Mouse (Mus musculus) heart, embryonic 13.5 days (tissue): ENCODE measurements around the gene Ttc33. TPM values are rescaled to one million over a fixed set of nuclear protein-coding genes. Genes with fewer than 3 reads are reported as not detected.

Source experiments
- ATAC-seq: fragments of 200-750 bp; cut with Nextera tagmentation; 2 replicates; pipeline ENCODE4 v1.8.0; 2017; ENCODE audit warnings: moderate TSS enrichment; ENCODE audit not compliant: insufficient number of reproducible peaks, low FRiP score, low TSS enrichment; ENCODE audit errors: extremely low read depth
- H3K27ac ChIP-seq: fragments of 300-500 bp; sonication (generic); replicated peaks from 2 replicates; pipeline ENCODE4 v1.5.1; 2015; ENCODE audit warnings: moderate library complexity, mild to moderate bottlenecking, inconsistent platforms
- H3K27me3 ChIP-seq: fragments of 300-500 bp; sonication (generic); replicated peaks from 2 replicates; pipeline ENCODE4 v1.6.1; 2015; ENCODE audit warnings: mild to moderate bottlenecking, inconsistent platforms
- H3K36me3 ChIP-seq: fragments of 300-500 bp; sonication (generic); 2 replicates; pipeline ENCODE4 v1.6.1; 2015; ENCODE audit warnings: mild to moderate bottlenecking, inconsistent platforms
- H3K4me1 ChIP-seq: fragments of 300-500 bp; sonication (generic); 2 replicates; pipeline ENCODE4 v1.6.1; 2015; ENCODE audit warnings: inconsistent platforms
- H3K4me2 ChIP-seq: fragments of 300-500 bp; sonication (generic); 2 replicates; pipeline ENCODE4 v1.6.1; 2015; ENCODE audit warnings: inconsistent platforms, mild to moderate bottlenecking, moderate library complexity
- H3K4me3 ChIP-seq: fragments of 300-500 bp; sonication (generic); 2 replicates; pipeline ENCODE4 v1.5.1; 2015; ENCODE audit warnings: moderate library complexity, mild to moderate bottlenecking, inconsistent platforms
- H3K9ac ChIP-seq: fragments of 300-500 bp; sonication (generic); 2 replicates; pipeline ENCODE4 v1.6.1; 2015; ENCODE audit warnings: inconsistent platforms, mild to moderate bottlenecking, moderate library complexity
- H3K9me3 ChIP-seq: fragments of 300-500 bp; sonication (generic); 2 replicates; pipeline ENCODE4 v1.6.1; 2016; ENCODE audit warnings: inconsistent platforms
- WGBS: fragments of 180-500 bp; shearing (Covaris S2); methylation state at CpG from one replicate; pipeline ENCODE4 v1.1.7; 2015; ENCODE audit warnings: mixed read lengths; 5-methylcytosine and 5-hydroxymethylcytosine counted together
- polyA plus RNA-seq: library from polyadenylated mRNA; unstranded; fragments of >200 nt; fragmentation: Nextera tagmentation; extraction: Ambion mirVana; gene quantifications from 2 replicates; pipeline ENCODE4 v1.2.1, GENCODE M21; 2015

Gene Ttc33
- polyA plus RNA-seq, 1 experiment from 2014 or later, result 29.3 TPM

DNA sequence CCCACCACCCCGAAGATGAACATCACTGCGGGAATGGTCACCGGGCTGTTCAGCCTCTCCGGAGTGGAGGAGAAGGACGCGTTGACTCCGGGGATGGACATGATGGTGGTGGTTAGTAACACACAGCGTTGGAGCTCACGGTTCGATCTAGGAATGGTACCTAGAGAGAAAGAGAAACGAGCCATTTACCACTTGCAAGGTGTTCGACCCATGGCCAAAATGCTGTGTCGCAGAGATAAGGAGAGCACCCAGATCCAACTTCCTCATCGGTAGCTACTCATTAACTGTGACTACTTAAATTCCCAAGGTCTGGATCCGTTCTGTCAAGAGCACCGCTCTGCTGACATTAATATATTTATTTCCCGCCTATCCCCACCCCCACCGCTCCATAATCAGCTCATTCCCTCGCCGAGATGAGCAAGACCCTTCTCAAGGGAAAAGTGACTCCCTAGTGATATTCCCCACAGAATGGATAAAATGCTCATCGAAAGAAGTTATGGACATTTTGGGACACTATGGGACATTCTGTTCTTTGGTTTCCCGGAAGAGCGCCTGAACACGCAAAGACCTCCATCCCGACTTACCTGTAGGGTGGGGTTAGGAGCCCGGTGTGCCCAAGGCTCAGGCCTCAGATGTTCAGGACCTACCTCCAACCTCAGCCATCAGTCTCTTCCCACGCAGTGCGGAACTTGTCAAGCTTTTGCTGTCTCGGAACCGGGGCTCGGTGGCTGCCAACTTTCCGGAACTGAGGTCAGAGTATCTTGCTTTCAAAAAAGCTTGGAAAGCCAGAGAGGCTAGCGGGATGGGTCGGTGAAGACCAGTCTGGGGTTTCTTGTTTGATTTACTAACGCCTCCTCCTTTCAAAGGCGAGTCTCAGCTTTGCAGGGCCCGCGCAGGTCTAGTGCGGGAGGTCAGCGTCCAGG is 58.0 kb downstream of the Ttc33 start:
- Histone ChIP-seq H3K27ac (no peak overlapping the region), H3K9me3 (no peaks in the 10 kb centered on the region), H3K4me3 (peak overlapping the region; percentile 75), H3K9ac (peak overlapping the region; percentile 82), H3K4me1 (peaks cover 33% of the 10 kb centered on the region), H3K27me3 (peaks cover 50% of the 10 kb centered on the region), H3K36me3 (no peaks in the 10 kb centered on the region), H3K4me2 (peak overlapping the region; percentile 100)
- ATAC-seq, result no peak; the same call in 1 of the 2 replicates
- WGBS, result 5% methylated on average over 40 of the region's 40 CpGs

DNA sequence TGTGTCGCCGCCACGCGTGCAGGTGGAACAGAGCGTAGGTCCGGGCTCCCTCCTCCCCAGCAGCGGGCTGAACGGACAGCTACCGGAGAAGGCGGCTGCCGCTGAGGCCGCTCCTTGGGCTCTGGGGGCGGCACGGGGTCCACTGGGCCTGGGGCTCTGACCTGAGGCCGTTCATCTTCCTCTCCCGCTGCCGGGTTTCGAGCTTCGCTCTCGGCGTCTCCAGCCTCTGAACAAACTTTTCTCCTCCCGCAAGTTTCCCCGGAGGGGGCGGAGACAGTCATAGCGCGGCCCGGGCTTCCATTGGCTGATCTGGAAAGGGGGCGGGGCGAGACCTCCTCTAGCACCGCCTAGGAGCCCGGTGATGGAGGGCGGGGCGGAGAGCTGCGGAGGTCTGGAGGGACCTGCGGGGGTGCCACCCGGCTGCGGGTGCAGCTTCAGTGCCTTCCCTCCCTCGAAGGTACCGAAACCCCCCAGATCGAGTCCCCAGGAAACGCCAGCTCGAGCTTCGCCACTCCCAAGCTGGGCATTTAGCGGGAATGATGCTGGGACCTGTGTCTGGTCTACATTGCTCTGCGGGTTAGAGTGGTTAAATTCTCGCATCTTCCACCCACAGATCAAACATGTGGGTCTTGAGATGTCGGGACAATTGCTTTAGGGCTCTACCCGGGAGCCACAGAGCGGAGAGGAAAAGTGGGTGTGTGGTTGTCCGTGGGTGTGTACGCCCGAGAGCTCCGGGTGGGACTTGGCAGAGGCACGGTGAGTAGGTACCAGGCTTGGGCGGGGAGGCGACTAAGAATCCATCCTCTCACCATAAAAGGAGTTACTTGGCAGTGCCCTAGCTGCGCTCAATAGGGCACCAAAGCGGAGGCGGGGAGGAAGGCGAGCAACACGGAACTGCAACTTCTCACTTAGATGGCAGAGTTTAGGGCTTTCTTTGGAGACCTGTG is 58.9 kb downstream of the Ttc33 start, which contains the start of gene Ptger4:
Gene Ptger4, minus strand, starts transcription at position 229 of the 947 bp plus-strand sequence.
- H3K36me3 ChIP-seq, result no peaks in the 10 kb centered on the region
- peak; percentile 96 for ATAC-seq
- no peak within 1 kb of the TSS for H3K27ac ChIP-seq
- peaks cover 33% of the 10 kb centered on the region for H3K4me1 ChIP-seq
- peak within 1 kb of the TSS; percentile 75 for H3K4me3 ChIP-seq
- H3K9ac ChIP-seq, result peak within 1 kb of the TSS; percentile 82
- peak within 1 kb of the TSS; percentile 100 for H3K4me2 ChIP-seq
- H3K27me3 ChIP-seq, result peaks cover 50% of the 10 kb centered on the region
- 1% methylated on average over 61 of the region's 61 CpGs for WGBS
- no peaks in the 10 kb centered on the region for H3K9me3 ChIP-seq

DNA sequence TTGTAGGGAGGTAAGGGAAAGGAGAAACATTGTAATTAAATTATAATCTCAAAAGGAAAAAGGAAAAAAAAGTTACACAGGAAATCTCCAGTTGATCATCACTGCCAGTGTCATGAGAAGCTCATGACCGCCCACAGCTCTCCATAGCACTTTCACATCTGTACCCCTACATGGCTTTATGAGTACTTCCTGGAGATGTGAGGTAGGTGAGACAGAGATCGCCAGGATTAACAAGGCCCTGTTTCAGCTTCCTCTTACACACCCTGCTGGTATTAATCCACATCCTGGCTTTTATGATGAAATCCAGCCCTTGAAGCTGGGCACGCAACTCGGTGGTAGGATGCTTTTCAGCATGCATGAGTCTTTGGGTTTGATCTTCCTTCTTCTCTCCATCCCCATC is 64.9 kb downstream of the Ttc33 start:
- H3K4me3 ChIP-seq, result no peak overlapping the region
- no peaks in the 10 kb centered on the region for H3K9me3 ChIP-seq
- no peak overlapping the region for H3K4me2 ChIP-seq
- no peaks in the 10 kb centered on the region for H3K36me3 ChIP-seq
- no peak overlapping the region for H3K9ac ChIP-seq
- H3K27me3 ChIP-seq, result peaks cover 10% of the 10 kb centered on the region
- H3K27ac ChIP-seq, result no peak overlapping the region
- no peak for ATAC-seq
- WGBS, result 77% methylated on average over 4 of the region's 4 CpGs
- H3K4me1 ChIP-seq, result no peaks in the 10 kb centered on the region

DNA sequence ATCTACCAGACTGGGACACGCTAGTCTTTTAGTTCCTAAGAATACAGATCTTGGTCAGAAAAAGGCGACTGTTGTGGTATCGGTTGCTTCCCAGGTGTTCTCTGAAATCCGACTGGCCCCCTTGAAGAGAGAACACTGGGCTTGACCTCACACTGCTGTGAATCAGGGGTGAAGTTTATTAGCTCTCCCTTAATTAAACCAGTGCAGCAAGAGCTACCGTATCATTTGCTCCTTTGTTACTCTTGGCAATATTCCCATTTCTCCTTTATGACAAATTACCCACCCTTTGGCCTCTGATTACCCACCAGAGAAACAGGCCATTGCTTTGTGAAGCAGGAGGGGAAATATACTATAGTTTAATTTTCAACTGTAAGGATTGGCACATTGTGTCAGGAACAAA is 74.9 kb downstream of the Ttc33 start:
- no peak for ATAC-seq
- Histone ChIP-seq H3K4me2 (no peak overlapping the region), H3K9me3 (no peaks in the 10 kb centered on the region), H3K4me1 (peaks cover 10% of the 10 kb centered on the region), H3K36me3 (no peaks in the 10 kb centered on the region), H3K4me3 (no peak overlapping the region), H3K27me3 (no peaks in the 10 kb centered on the region), H3K27ac (no peak overlapping the region), H3K9ac (no peak overlapping the region)
- 55% methylated on average over 5 of the region's 5 CpGs for WGBS

DNA sequence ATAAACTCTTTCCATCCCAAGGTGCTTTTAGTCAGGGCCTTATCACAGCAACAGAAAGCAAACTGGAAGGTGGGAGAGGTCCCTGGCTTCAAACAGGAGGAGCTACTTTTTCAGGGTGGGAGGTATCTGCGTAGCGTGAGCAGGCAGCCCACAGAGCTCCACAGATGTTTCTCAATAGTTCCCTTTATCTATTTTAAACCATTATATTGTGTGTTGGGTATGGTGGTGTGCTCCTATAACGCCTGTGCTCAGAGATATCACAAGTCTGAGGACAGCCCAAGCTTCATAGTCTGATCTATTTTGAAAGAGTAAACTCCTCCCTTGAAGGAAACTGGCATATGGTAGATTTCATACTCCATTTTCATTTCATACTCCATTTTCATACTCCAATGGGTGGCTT is 75.7 kb downstream of the Ttc33 start:
- Histone ChIP-seq H3K4me3 (no peak overlapping the region), H3K9ac (no peak overlapping the region), H3K27ac (no peak overlapping the region), H3K9me3 (no peaks in the 10 kb centered on the region), H3K4me1 (peaks cover 10% of the 10 kb centered on the region), H3K27me3 (no peaks in the 10 kb centered on the region), H3K4me2 (no peak overlapping the region), H3K36me3 (no peaks in the 10 kb centered on the region)
- ATAC-seq, result no peak
- WGBS, result 64% methylated on average over 3 of the region's 3 CpGs

DNA sequence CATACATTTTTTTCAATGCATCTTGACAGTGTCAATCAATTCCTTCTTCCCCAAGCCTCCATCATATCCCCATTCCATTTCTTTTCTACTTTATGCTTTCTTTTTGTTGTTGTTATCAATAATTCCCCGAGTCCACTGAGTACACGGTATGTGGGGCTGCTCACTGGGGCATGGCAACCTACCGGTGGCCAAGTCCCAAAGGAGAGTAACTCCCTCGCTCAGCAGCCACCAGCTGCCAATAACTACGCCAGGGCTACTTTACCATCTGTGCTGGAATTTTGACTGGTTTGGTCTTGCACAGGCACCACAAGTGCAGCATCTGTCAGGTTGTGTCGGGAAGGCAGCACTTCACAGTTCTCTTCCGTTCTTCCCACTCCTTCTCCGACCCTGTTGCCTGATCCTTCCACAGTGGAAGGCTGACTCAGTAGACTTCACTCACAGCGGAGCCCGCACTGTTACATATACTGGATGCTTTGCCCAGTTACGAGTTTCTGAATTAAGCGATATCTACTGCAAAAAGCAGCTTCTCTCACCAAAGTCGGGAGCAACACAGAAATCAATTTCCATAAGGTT is 76.9 kb downstream of the Ttc33 start:
- ATAC-seq, result no peak
- Histone ChIP-seq H3K36me3 (no peaks in the 10 kb centered on the region), H3K4me2 (no peak overlapping the region), H3K27me3 (no peaks in the 10 kb centered on the region), H3K9ac (no peak overlapping the region), H3K4me1 (peaks cover 10% of the 10 kb centered on the region), H3K4me3 (no peak overlapping the region), H3K9me3 (no peaks in the 10 kb centered on the region), H3K27ac (no peak overlapping the region)
- 77% methylated on average over 13 of the region's 13 CpGs for whole genome bisulfite sequencing

DNA sequence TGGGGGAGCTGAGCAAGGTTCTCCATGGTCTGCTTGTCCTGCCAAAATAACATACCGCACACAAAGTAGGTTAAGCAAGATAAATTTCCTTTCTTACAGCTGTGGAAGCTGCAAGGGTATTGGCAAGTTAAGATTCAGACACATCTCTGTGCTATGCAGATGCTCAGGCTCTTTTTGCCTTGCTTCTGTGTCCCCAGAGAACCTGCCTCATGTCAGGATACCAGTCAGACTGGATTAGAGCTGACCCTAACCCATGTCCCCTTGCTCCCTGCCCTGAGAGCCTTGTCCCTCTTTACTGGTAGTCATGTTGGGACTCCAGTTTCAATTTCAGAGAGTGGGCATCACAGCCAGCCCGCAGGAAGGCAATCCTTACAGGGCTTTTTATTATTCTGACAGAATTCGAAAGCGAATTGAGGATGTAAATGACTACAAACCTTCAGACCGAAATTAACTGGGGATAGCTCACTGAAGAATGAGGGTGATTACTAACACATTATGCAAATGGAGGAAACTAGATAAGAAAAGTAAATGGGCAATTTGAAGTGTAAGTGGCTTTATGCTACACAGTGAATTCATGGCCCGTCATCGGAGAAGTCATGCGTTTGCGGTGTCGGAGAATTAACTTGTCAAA is 77.7 kb downstream of the Ttc33 start:
- no peak overlapping the region for H3K9ac ChIP-seq
- H3K36me3 ChIP-seq, result no peaks in the 10 kb centered on the region
- no peaks in the 10 kb centered on the region for H3K9me3 ChIP-seq
- H3K27me3 ChIP-seq, result no peaks in the 10 kb centered on the region
- no peak overlapping the region for H3K4me2 ChIP-seq
- no peak overlapping the region for H3K27ac ChIP-seq
- 82% methylated on average over 10 of the region's 10 CpGs for WGBS
- no peak overlapping the region for H3K4me3 ChIP-seq
- peaks cover 10% of the 10 kb centered on the region for H3K4me1 ChIP-seq
- ATAC-seq, result no peak

DNA sequence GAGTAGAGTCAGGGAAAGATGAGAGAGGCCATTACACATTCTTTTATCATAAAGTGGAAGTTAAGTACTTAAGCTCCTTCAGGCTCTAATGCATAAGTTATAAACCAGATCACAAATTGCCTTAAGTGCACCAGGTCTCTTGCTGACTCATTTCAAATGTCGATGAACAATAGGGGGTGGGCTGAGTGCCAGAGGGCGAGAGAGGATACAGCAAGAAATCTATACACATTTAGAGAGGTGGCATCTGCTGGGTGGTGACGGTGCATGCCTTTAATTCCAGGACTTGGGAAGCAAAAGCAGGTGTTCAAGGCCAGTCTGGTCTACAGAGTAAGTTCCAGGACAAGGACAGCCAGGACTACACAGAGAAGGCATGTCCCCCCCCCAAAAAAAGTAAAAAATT is 80.8 kb downstream of the Ttc33 start:
- ATAC-seq, result no peak
- no peak overlapping the region for H3K4me3 ChIP-seq
- H3K36me3 ChIP-seq, result no peaks in the 10 kb centered on the region
- H3K4me2 ChIP-seq, result no peak overlapping the region
- H3K9me3 ChIP-seq, result no peaks in the 10 kb centered on the region
- WGBS, result 68% methylated on average over 3 of the region's 3 CpGs
- no peak overlapping the region for H3K9ac ChIP-seq
- no peaks in the 10 kb centered on the region for H3K4me1 ChIP-seq
- H3K27ac ChIP-seq, result no peak overlapping the region
- H3K27me3 ChIP-seq, result no peaks in the 10 kb centered on the region

Other genes with a start within 250 kb of the Ttc33 start
- gene C7, start 121.8 kb upstream of the Ttc33 start, polyA plus RNA-seq, result 0.07 and 0.10 TPM in 2 replicates
- 2.0 and 2.4 TPM in 2 replicates for gene Card6, start 77.0 kb upstream of the Ttc33 start, polyA plus RNA-seq
- gene Rpl37, start 68.9 kb upstream of the Ttc33 start, polyA plus RNA-seq, result 363 and 370 TPM in 2 replicates
- 16.4 and 16.5 TPM in 2 replicates for gene Prkaa1, start 41.7 kb upstream of the Ttc33 start, polyA plus RNA-seq
- 2.4 and 2.5 TPM in 2 replicates for gene Ptger4, start 58.7 kb downstream of the Ttc33 start, polyA plus RNA-seq